Mouse (Mus musculus) lung, embryonic 16.5 days (tissue): ENCODE measurements around the gene Sesn2. TPM values are rescaled to one million over a fixed set of nuclear protein-coding genes. Genes with fewer than 3 reads are reported as not detected.

Experiments used
- ATAC-seq: fragments of 200-750 bp; cut with Nextera tagmentation; 2 replicates; pipeline ENCODE4 v1.8.0; 2017; ENCODE audit warnings: low read depth, mild to moderate bottlenecking, moderate library complexity
- H3K27ac ChIP-seq: fragments of 300-500 bp; sonication (generic); 2 replicates; pipeline ENCODE4 v1.5.1; 2014; ENCODE audit warnings: mild to moderate bottlenecking, control low read depth, low read length
- H3K27me3 ChIP-seq: fragments of 300-500 bp; sonication (generic); 2 replicates; pipeline ENCODE4 v1.6.1; 2014; ENCODE audit warnings: low read depth, low read length, mixed read lengths; ENCODE audit not compliant: control insufficient read depth, insufficient read depth
- H3K36me3 ChIP-seq: fragments of 300-500 bp; sonication (generic); 2 replicates; pipeline ENCODE4 v1.6.1; 2014; ENCODE audit warnings: low read length; ENCODE audit not compliant: control insufficient read depth, insufficient read depth
- H3K4me1 ChIP-seq: fragments of 300-500 bp; sonication (generic); replicated peaks from 2 replicates; pipeline ENCODE4 v1.6.1; 2014; ENCODE audit warnings: low read length, mixed read lengths; ENCODE audit not compliant: control insufficient read depth, insufficient read depth
- H3K4me2 ChIP-seq: fragments of 300-500 bp; sonication (generic); 2 replicates; pipeline ENCODE4 v1.6.1; 2014; ENCODE audit warnings: low read depth, low read length, control low read depth
- H3K4me3 ChIP-seq: fragments of 300-500 bp; sonication (generic); 2 replicates; pipeline ENCODE4 v1.5.1; 2014; ENCODE audit warnings: mild to moderate bottlenecking, low read length, control low read depth
- H3K9ac ChIP-seq: fragments of 300-500 bp; sonication (generic); 2 replicates; pipeline ENCODE4 v1.6.1; 2014; ENCODE audit warnings: low read length, control low read depth
- H3K9me3 ChIP-seq: fragments of 300-500 bp; sonication (generic); 2 replicates; pipeline ENCODE4 v1.6.1; 2016; ENCODE audit warnings: low read length; ENCODE audit not compliant: control insufficient read depth
- WGBS: fragments of 180-500 bp; shearing (Covaris S2); extraction: QIAGEN DNeasy Blood & Tissue Kit; methylation state at CpG from one replicate; pipeline ENCODE4 v1.1.7; 2014; 5-methylcytosine and 5-hydroxymethylcytosine counted together
- polyA plus RNA-seq: library from polyadenylated mRNA; unstranded; fragments of >200 nt; fragmentation: Nextera tagmentation; extraction: Ambion mirVana; gene quantifications from 2 replicates; pipeline ENCODE4 v1.2.1, GENCODE M21; 2015

Sesn2 gene
- polyA plus RNA-seq, 1 experiment from 2014 or later, result 12.3 TPM

- 84% methylated on average over 3 of the region's 3 CpGs for WGBS
- no peaks in the 10 kb centered on the region for H3K27me3 ChIP-seq
- no peak overlapping the region for H3K4me3 ChIP-seq
- peaks cover 5% of the 10 kb centered on the region for H3K4me1 ChIP-seq
- H3K9me3 ChIP-seq, result no peaks in the 10 kb centered on the region
- no peaks in the 10 kb centered on the region for H3K36me3 ChIP-seq
- no peak overlapping the region for H3K4me2 ChIP-seq
- no peak for ATAC-seq
- H3K27ac ChIP-seq, result no peak overlapping the region
- no peak overlapping the region for H3K9ac ChIP-seq
Measured at GRCm38 (mm10) chr4:132519188-132519587, 8.9 kb upstream of the Sesn2 start.

GRCm38 (mm10) chr4:132518066-132518465 is 7.8 kb upstream of the Sesn2 start:
- H3K36me3 ChIP-seq, result no peaks in the 10 kb centered on the region
- H3K4me3 ChIP-seq, result no peak overlapping the region
- peaks cover 12% of the 10 kb centered on the region; the same call in 1 of the 2 replicates for H3K4me1 ChIP-seq
- H3K9ac ChIP-seq, result no peak overlapping the region
- ATAC-seq, result no peak
- no peaks in the 10 kb centered on the region for H3K9me3 ChIP-seq
- 50% methylated on average over 8 of the region's 8 CpGs for WGBS
- peak overlapping the region; percentile 45 for H3K27ac ChIP-seq
- no peak overlapping the region for H3K4me2 ChIP-seq
- H3K27me3 ChIP-seq, result no peaks in the 10 kb centered on the region

- H3K4me1 ChIP-seq, result peaks cover 12% of the 10 kb centered on the region; the same call in 1 of the 2 replicates
- no peaks in the 10 kb centered on the region for H3K36me3 ChIP-seq
- ATAC-seq, result peak; percentile 97
- no peaks in the 10 kb centered on the region for H3K27me3 ChIP-seq
- H3K27ac ChIP-seq, result peak overlapping the region; percentile 91
- H3K9ac ChIP-seq, result peak overlapping the region; percentile 46
- H3K4me2 ChIP-seq, result peak overlapping the region; percentile 79
- H3K4me3 ChIP-seq, result peak overlapping the region; percentile 53
- 17% methylated on average over 22 of the region's 22 CpGs for WGBS
- H3K9me3 ChIP-seq, result no peaks in the 10 kb centered on the region
Measured at GRCm38 (mm10) chr4:132515369-132516155, 5.3 kb upstream of the Sesn2 start.

- H3K36me3 ChIP-seq, result no peaks in the 10 kb centered on the region
- no peaks in the 10 kb centered on the region for H3K9me3 ChIP-seq
- H3K4me1 ChIP-seq, result peaks cover 12% of the 10 kb centered on the region; the same call in 1 of the 2 replicates
- H3K4me2 ChIP-seq, result peak overlapping the region; percentile 79
- peak overlapping the region; percentile 56 for H3K9ac ChIP-seq
- peak overlapping the region; percentile 91 for H3K27ac ChIP-seq
- peak; percentile 27 for ATAC-seq
- 2% methylated on average over 21 of the region's 21 CpGs for WGBS
- H3K4me3 ChIP-seq, result peak overlapping the region; percentile 53
- H3K27me3 ChIP-seq, result no peaks in the 10 kb centered on the region
Measured at GRCm38 (mm10) chr4:132514555-132515135, 4.3 kb upstream of the Sesn2 start.

GRCm38 (mm10) chr4:132513395-132514273 is 3.3 kb upstream of the Sesn2 start:
- Histone ChIP-seq H3K27ac (no peak overlapping the region), H3K4me3 (no peak overlapping the region), H3K4me2 (no peak overlapping the region), H3K9me3 (no peaks in the 10 kb centered on the region), H3K36me3 (no peaks in the 10 kb centered on the region), H3K9ac (no peak overlapping the region; the same call in 1 of the 2 replicates), H3K27me3 (no peaks in the 10 kb centered on the region), H3K4me1 (peaks cover 17% of the 10 kb centered on the region)
- WGBS, result 30% methylated on average over 14 of the region's 14 CpGs
- ATAC-seq, result no peak

GRCm38 (mm10) chr4:132512080-132512479 is 1.8 kb upstream of the Sesn2 start:
- 61% methylated on average over 3 of the region's 3 CpGs for WGBS
- Histone ChIP-seq H3K4me1 (peaks cover 26% of the 10 kb centered on the region), H3K9ac (no peak overlapping the region), H3K27me3 (no peaks in the 10 kb centered on the region), H3K4me2 (no peak overlapping the region), H3K4me3 (no peak overlapping the region), H3K36me3 (no peaks in the 10 kb centered on the region), H3K27ac (no peak overlapping the region), H3K9me3 (no peaks in the 10 kb centered on the region)
- ATAC-seq, result no peak

GRCm38 (mm10) chr4:132509621-132510296 is 542 bp downstream of the Sesn2 start:
- peak overlapping the region; percentile 87 for H3K4me3 ChIP-seq
- no peaks in the 10 kb centered on the region for H3K36me3 ChIP-seq
- H3K4me1 ChIP-seq, result peaks cover 27% of the 10 kb centered on the region
- H3K9me3 ChIP-seq, result no peaks in the 10 kb centered on the region
- no peaks in the 10 kb centered on the region for H3K27me3 ChIP-seq
- H3K27ac ChIP-seq, result peak overlapping the region; percentile 79
- H3K9ac ChIP-seq, result peak overlapping the region; percentile 74
- H3K4me2 ChIP-seq, result peak overlapping the region; percentile 76
- peak; percentile 81 for ATAC-seq
- under 1% methylated on average over 52 of the region's 52 CpGs for WGBS

- Histone ChIP-seq H3K4me1 (peaks cover 15% of the 10 kb centered on the region), H3K4me2 (0 out of 2 replicates have a peak overlapping the region, but pooled peaks have one; percentile 13), H3K4me3 (no peak overlapping the region), H3K9ac (peak overlapping the region; percentile 45), H3K36me3 (no peaks in the 10 kb centered on the region), H3K27me3 (no peaks in the 10 kb centered on the region), H3K27ac (peak overlapping the region; percentile 50), H3K9me3 (no peaks in the 10 kb centered on the region)
- ATAC-seq, result no peak
- 34% methylated on average over 2 of the region's 2 CpGs for WGBS
Measured at GRCm38 (mm10) chr4:132507210-132507609, 3.1 kb downstream of the Sesn2 start.
